Mouse (Mus musculus): ENCODE data around the gene Slc10a1.
A peak's percentile ranks its signal among the peaks of the same experiment; 100 is the strongest.
"Not testable (repeated sequence)": the region's sequence is repeated elsewhere in the genome, so short reads cannot be mapped to it uniquely, and the experiment has no call there.

Gene Slc10a1

GRCm38 (mm10) chr12:80966059-80966838, 2.3 kb downstream of the Slc10a1 start:
- no peak for DNase-seq

GRCm38 (mm10) chr12:80962566-80962965, 5.9 kb downstream of the Slc10a1 start:
- no peak for DNase-seq

- no peak for DNase-seq
These were observed 10.5 kb downstream of the Slc10a1 start for GRCm38 (mm10) chr12:80957961-80958360.

GRCm38 (mm10) chr12:80956039-80956438, 12.5 kb downstream of the Slc10a1 start:
- no peak for DNase-seq

- DNase-seq: peak in 1 of 2 experiments; percentile 13
These were observed 16.0 kb downstream of the Slc10a1 start for GRCm38 (mm10) chr12:80952526-80952925.

- DNase-seq: peak; percentile 25 to 29
These were observed 16.8 kb downstream of the Slc10a1 start for GRCm38 (mm10) chr12:80951640-80952219.

GRCm38 (mm10) chr12:80949603-80950002, 18.9 kb downstream of the Slc10a1 start:
- peak in 1 of 2 experiments; percentile 20 for DNase-seq

GRCm38 (mm10) chr12:80948202-80948601, 20.3 kb downstream of the Slc10a1 start:
- DNase-seq: peak; percentile 12 to 18

GRCm38 (mm10) chr12:80945996-80946355, 22.5 kb downstream of the Slc10a1 start:
- DNase-seq: peak; percentile 97 to 98

GRCm38 (mm10) chr12:80945334-80945995, 23.0 kb downstream of the Slc10a1 start, which contains the start of gene Srsf5:
Gene Srsf5, plus strand, starts transcription at chr12:80945504.
- peak; percentile 100 for DNase-seq

- DNase-seq: not testable (repeated sequence)
These were observed 23.6 kb downstream of the Slc10a1 start for GRCm38 (mm10) chr12:80944963-80945333.

GRCm38 (mm10) chr12:80944204-80944603, 24.3 kb downstream of the Slc10a1 start:
- no peak for DNase-seq

GRCm38 (mm10) chr12:80943395-80943794, 25.1 kb downstream of the Slc10a1 start:
- DNase-seq: no peak

GRCm38 (mm10) chr12:80941886-80942285, 26.6 kb downstream of the Slc10a1 start:
- DNase-seq: no peak

GRCm38 (mm10) chr12:80939165-80939564, 29.3 kb downstream of the Slc10a1 start:
- no peak for DNase-seq

GRCm38 (mm10) chr12:80938642-80939041, 29.9 kb downstream of the Slc10a1 start:
- DNase-seq: peak; percentile 62 to 63

- DNase-seq: no peak
These were observed 31.0 kb downstream of the Slc10a1 start for GRCm38 (mm10) chr12:80937331-80938029.

- no peak for DNase-seq
These were observed 31.8 kb downstream of the Slc10a1 start for GRCm38 (mm10) chr12:80936751-80937150.

GRCm38 (mm10) chr12:80932865-80933264, 35.6 kb downstream of the Slc10a1 start:
- no peak for DNase-seq

- no peak for DNase-seq
These were observed 36.9 kb downstream of the Slc10a1 start for GRCm38 (mm10) chr12:80931402-80932140.

GRCm38 (mm10) chr12:80930141-80930540, 38.4 kb downstream of the Slc10a1 start:
- no peak for DNase-seq

- no peak for DNase-seq
These were observed 39.6 kb downstream of the Slc10a1 start for GRCm38 (mm10) chr12:80928881-80929280.

Measured in B cell, adult 2 months (primary cell).